Comparison of ENCODE assay signal across 9 mouse cellular contexts in the genomic region with DNA sequence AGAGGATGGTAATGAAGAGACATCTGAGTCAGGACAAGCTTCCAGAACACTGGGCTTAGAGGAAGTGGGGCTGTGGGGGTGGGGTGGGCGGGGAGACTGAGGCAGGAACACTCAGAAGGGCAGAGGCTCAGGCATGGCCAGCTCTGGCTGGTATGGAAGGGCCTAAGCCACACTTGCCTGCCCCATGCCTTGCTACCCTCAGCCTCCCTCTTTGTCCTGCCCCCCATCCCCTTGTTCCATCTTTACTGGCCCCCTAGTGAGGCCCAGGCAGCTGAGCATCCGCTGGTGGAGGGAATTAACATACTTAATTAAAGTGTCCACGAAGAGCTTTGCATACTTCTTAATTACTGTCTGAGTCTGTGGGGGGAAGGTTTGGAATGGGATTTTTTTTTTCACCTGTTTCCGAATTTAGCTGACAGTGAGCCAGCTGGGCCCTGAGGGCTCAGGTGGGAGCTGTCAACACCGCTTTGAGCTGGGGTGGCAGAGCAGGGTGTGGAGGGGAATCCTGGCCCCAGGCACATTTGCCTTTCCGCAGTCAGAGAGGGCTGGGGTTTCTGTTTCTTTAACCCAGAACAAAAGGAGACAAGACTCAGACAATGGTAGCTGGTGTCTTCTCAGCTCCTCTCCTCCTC. TPM values are rescaled to one million over a fixed set of nuclear protein-coding genes. Genes with fewer than 3 reads are reported as not detected.
DNase-seq lines count a peak whose midpoint lies in the region; ATAC-seq and TF ChIP-seq lines count a peak whose summit lies in the region.
"Had no signal": no experiment of that assay in that cellular context is flagged by ENCODE, and none has a peak within 500 bp of the region (broad histone marks: within the 10 kb centered on the region; RNA-seq: fewer than 3 reads in every experiment).

No protein-coding gene starts in this region.

- H3K4me3 ChIP-seq in ES-Bruce4 (ENCODE audit: low read depth, low read length), result no peak overlapping the region
- H3K4me3 ChIP-seq in forebrain, embryonic 15.5 days, result no peak overlapping the region
- no peak overlapping the region for H3K4me3 ChIP-seq in midbrain, embryonic 12.5 days

- DNase-seq in CD4-positive, CD25-positive, alpha-beta regulatory T cell, adult 2 months (ENCODE audit: low read depth, low spot score), result peak; percentile 21
- no peak for DNase-seq in thymus, postnatal 10 days (ENCODE audit: low spot score in 2 of 2)
- no peak for DNase-seq in thymus, postnatal 4 days
- no peak for DNase-seq in gastrocnemius, adult 8-10 months (ENCODE audit: low spot score in 2 of 2)
- DNase-seq: thymus, postnatal 14 days had no signal

- TF ChIP-seq CTCF in ES-Bruce4 (IDR thresholded peaks at IDR 0.05; ENCODE audit: low read depth, low read length), result no peak

- H3K4me2 ChIP-seq in forebrain, embryonic 15.5 days (replicated peaks), result no peak overlapping the region
- no peak overlapping the region for H3K4me2 ChIP-seq in midbrain, embryonic 12.5 days (replicated peaks)

- no peaks in the 10 kb centered on the region for H3K9me3 ChIP-seq in ES-Bruce4 (replicated peaks; ENCODE audit: control insufficient read depth, insufficient read depth, low read length, poor library complexity, severe bottlenecking)
- H3K9me3 ChIP-seq in forebrain, embryonic 15.5 days, result no peaks in the 10 kb centered on the region
- no peaks in the 10 kb centered on the region for H3K9me3 ChIP-seq in midbrain, embryonic 12.5 days

- no peaks in the 10 kb centered on the region for H3K27me3 ChIP-seq in ES-Bruce4 (ENCODE audit: control insufficient read depth, insufficient read depth, low read length, poor library complexity, severe bottlenecking)
- no peaks in the 10 kb centered on the region for H3K27me3 ChIP-seq in forebrain, embryonic 15.5 days
- no peaks in the 10 kb centered on the region for H3K27me3 ChIP-seq in midbrain, embryonic 12.5 days

- H3K9ac ChIP-seq in ES-Bruce4 (ENCODE audit: low read depth, poor library complexity, severe bottlenecking), result no peak overlapping the region
- H3K9ac ChIP-seq in forebrain, embryonic 15.5 days (replicated peaks), result 0 out of 2 replicates have a peak overlapping the region, but pooled peaks have one; percentile 13
- H3K9ac ChIP-seq in midbrain, embryonic 12.5 days (replicated peaks), result 0 out of 2 replicates have a peak overlapping the region, but pooled peaks have one; percentile 15

- TF ChIP-seq POLR2A in ES-Bruce4 (IDR thresholded peaks at IDR 0.05; ENCODE audit: insufficient read depth, low read length), result no peak

- 20% methylated on average over 6 of the region's 6 CpGs for WGBS in forebrain, embryonic 15.5 days
- 18% methylated on average over 6 of the region's 6 CpGs for WGBS in midbrain, embryonic 12.5 days

- peak overlapping the region; percentile 24 for H3K27ac ChIP-seq in ES-Bruce4 (ENCODE audit: insufficient read depth, low read length)
- peak overlapping the region; percentile 67 for H3K27ac ChIP-seq in forebrain, embryonic 15.5 days (replicated peaks)
- peak overlapping the region; percentile 76 for H3K27ac ChIP-seq in midbrain, embryonic 12.5 days (replicated peaks)

- H3K36me3 ChIP-seq in ES-Bruce4 (ENCODE audit: control insufficient read depth, insufficient read depth, low read length, poor library complexity, severe bottlenecking), result no peaks in the 10 kb centered on the region
- H3K36me3 ChIP-seq in forebrain, embryonic 15.5 days, result no peaks in the 10 kb centered on the region; the same call in 1 of the 2 replicates
- peaks cover 4% of the 10 kb centered on the region for H3K36me3 ChIP-seq in midbrain, embryonic 12.5 days

- peak; percentile 90 for TF ChIP-seq EP300 in ES-Bruce4 (IDR thresholded peaks at IDR 0.05; ENCODE audit: insufficient read depth, low read depth, low read length)

- no peak; the same call in 1 of the 2 replicates for ATAC-seq in forebrain, embryonic 15.5 days (replicated peaks)
- peak; percentile 70 for ATAC-seq in midbrain, embryonic 12.5 days (ENCODE audit: low FRiP score, low read depth)
- ATAC-seq: inflammation-experienced regulatory T-cells, adult 6 months had no signal

- peaks cover 15% of the 10 kb centered on the region for H3K4me1 ChIP-seq in ES-Bruce4 (ENCODE audit: control insufficient read depth, insufficient read depth, low read length)
- peaks cover 25% of the 10 kb centered on the region for H3K4me1 ChIP-seq in forebrain, embryonic 15.5 days
- peaks cover 48% of the 10 kb centered on the region for H3K4me1 ChIP-seq in midbrain, embryonic 12.5 days

RNA-seq across cellular contexts. Expression of a gene that starts 22.0 kb away (rescaled TPM):
- 23.3 and 24.0 TPM in 2 replicates for polyA plus RNA-seq in ES-Bruce4 (2011; ENCODE audit: insufficient read depth, insufficient read length, low read depth, missing spikeins)
- polyA plus RNA-seq in forebrain, embryonic 15.5 days (2015; fragmentation: Nextera tagmentation; extraction: Ambion mirVana), result 62.3 and 63.3 TPM in 2 replicates
- 38.2 and 47.2 TPM in 2 replicates for polyA plus RNA-seq in midbrain, embryonic 12.5 days (2016; fragmentation: Nextera tagmentation; extraction: Ambion mirVana)
- total RNA-seq in gastrocnemius, adult 8-10 months (2022), result 1 to 10 TPM in 2 of 4 experiments, under 1 TPM in 2; 0.73 to 2.0 (median 1.4) TPM

Comparison
In these comparisons a context has a peak if more than half of its experiments do, and no peak if none do; other contexts are left out.
1. H3K27ac ChIP-seq: peak in every context shown above with its lines; median percentile 76 in midbrain, embryonic 12.5 days; 67 in forebrain, embryonic 15.5 days; 24 in ES-Bruce4.